Mouse (Mus musculus): Measurements from ENCODE around the gene Atrip. TPM values are rescaled to one million over a fixed set of nuclear protein-coding genes. Genes with fewer than 3 reads are reported as not detected.

The Atrip gene
- total RNA-seq, 2 experiments from 2014 or later: 9.2 to 10.4 TPM

Other genes with a start within 250 kb of the Atrip start
- gene Celsr3, start 247.8 kb downstream of the Atrip start, total RNA-seq (2021): under 1 TPM; 0.22 to 0.24 TPM
- 10 to 100 TPM; 13.6 to 18.0 TPM for gene Slc26a6, start 220.8 kb downstream of the Atrip start, total RNA-seq (2021)
- gene Tmem89, start 159.5 kb downstream of the Atrip start, total RNA-seq (2021): not detected
- 1,000 to 10,000 TPM; 1,923 to 1,927 TPM for gene Uqcrc1, start 137.5 kb downstream of the Atrip start, total RNA-seq (2021)
- 1 to 10 TPM; 1.3 TPM for gene Col7a1, start 120.5 kb downstream of the Atrip start, total RNA-seq (2021)
- not detected for gene Ucn2, start 88.1 kb downstream of the Atrip start, total RNA-seq (2021)
- gene Pfkfb4, start 82.3 kb downstream of the Atrip start, total RNA-seq (2021): 1 to 10 TPM; 2.4 TPM
- 10 to 100 TPM; 51.6 to 53.2 TPM for gene Shisa5, start 35.6 kb downstream of the Atrip start, total RNA-seq (2021)
- gene Trex1, start 14.4 kb downstream of the Atrip start, total RNA-seq (2021): 10 to 100 TPM in 1 of 2 experiments, 1 to 10 TPM in 1; 9.8 to 12.2 TPM
- 10 to 100 TPM; 10.3 to 12.4 TPM for gene Ccdc51, start 8.4 kb upstream of the Atrip start, total RNA-seq (2021)
- 100 to 1,000 TPM; 272 to 274 TPM for gene Tma7, start 8.5 kb upstream of the Atrip start, total RNA-seq (2021)
- 10 to 100 TPM; 23.8 to 28.3 TPM for gene Plxnb1, start 21.3 kb upstream of the Atrip start, total RNA-seq (2021)
- gene Fbxw21, start 87.9 kb upstream of the Atrip start, total RNA-seq (2021): not detected
- gene Fbxw13, start 121.9 kb upstream of the Atrip start, total RNA-seq (2021): not detected
- not detected for gene Fbxw20, start 160.6 kb upstream of the Atrip start, total RNA-seq (2021)
- not detected for gene Fbxw14, start 213.6 kb upstream of the Atrip start, total RNA-seq (2021)